Mouse (Mus musculus): ENCODE data around the gene Ldlrap1. TPM values are rescaled to one million over a fixed set of nuclear protein-coding genes. Genes with fewer than 3 reads are reported as not detected.

Ldlrap1 gene
- total and polyA plus RNA-seq, 2 experiments from 2014 or later = 9.4 to 12.3 TPM

GRCm38 (mm10) chr4:134733371-134733770, 34.5 kb downstream of the Ldlrap1 start:
- WGBS = 73% methylated on average over 9 of the region's 9 CpGs
- no peak for ATAC-seq (ENCODE audit: insufficient read depth, low read depth)

GRCm38 (mm10) chr4:134730106-134730505, 37.7 kb downstream of the Ldlrap1 start:
- ATAC-seq (ENCODE audit: insufficient read depth, low read depth) (peak; percentile 18; the same call in 1 of the 2 replicates), DNase-seq (ENCODE audit: low spot score) (peak; percentile 67)
- no peaks in the 10 kb centered on the region for H3K36me3 ChIP-seq (replicated peaks; ENCODE audit: control insufficient read depth, insufficient read depth, low read length)
- no peak overlapping the region for H3K4me3 ChIP-seq (ENCODE audit: low read depth, low read length)
- peaks cover 16% of the 10 kb centered on the region; the same call in 1 of the 2 replicates for H3K4me1 ChIP-seq (ENCODE audit: control insufficient read depth, insufficient read depth)
- no peak for TF ChIP-seq EP300 (IDR thresholded peaks at IDR 0.05; ENCODE audit: low read depth)
- no peak for TF ChIP-seq CTCF (IDR thresholded peaks at IDR 0.05; ENCODE audit: low read depth)
- WGBS = under 1% methylated on average over 8 of the region's 8 CpGs
- no peak overlapping the region for H3K9ac ChIP-seq (replicated peaks; ENCODE audit: low read depth, low read length)
- no peaks in the 10 kb centered on the region for H3K27me3 ChIP-seq (ENCODE audit: control insufficient read depth, insufficient read depth, low read length)
- no peak overlapping the region for H3K27ac ChIP-seq (ENCODE audit: low read depth)
- no peaks in the 10 kb centered on the region for H3K9me3 ChIP-seq (replicated peaks; ENCODE audit: control insufficient read depth, low read length)
- H3K4me2 ChIP-seq (ENCODE audit: low read depth, low read length) = no peak overlapping the region

More at GRCm38 (mm10) chr4:134733371-134733770, 34.5 kb downstream of the Ldlrap1 start:
- Histone ChIP-seq H3K4me1 (ENCODE audit: control insufficient read depth, insufficient read depth) (peaks cover 14% of the 10 kb centered on the region; the same call in 1 of the 2 replicates), H3K27me3 (ENCODE audit: control insufficient read depth, insufficient read depth, low read length) (no peaks in the 10 kb centered on the region), H3K36me3 (replicated peaks; ENCODE audit: control insufficient read depth, insufficient read depth, low read length) (no peaks in the 10 kb centered on the region), H3K9ac (replicated peaks; ENCODE audit: low read depth, low read length) (no peak overlapping the region), H3K4me2 (ENCODE audit: low read depth, low read length) (no peak overlapping the region), H3K4me3 (ENCODE audit: low read depth, low read length) (no peak overlapping the region), H3K27ac (ENCODE audit: low read depth) (no peak overlapping the region), H3K9me3 (replicated peaks; ENCODE audit: control insufficient read depth, low read length) (no peaks in the 10 kb centered on the region)
- no peak for DNase-seq (ENCODE audit: low spot score)
- no peak for TF ChIP-seq EP300 (IDR thresholded peaks at IDR 0.05; ENCODE audit: low read depth)
- TF ChIP-seq CTCF (IDR thresholded peaks at IDR 0.05; ENCODE audit: low read depth) = no peak

- TF ChIP-seq CTCF (IDR thresholded peaks at IDR 0.05; ENCODE audit: low read depth) = peak; percentile 36; the same call in 1 of the 2 replicates
- TF ChIP-seq EP300 (IDR thresholded peaks at IDR 0.05; ENCODE audit: low read depth) = no peak
- no peak overlapping the region for H3K9ac ChIP-seq (replicated peaks; ENCODE audit: low read depth, low read length)
- no peak for DNase-seq (ENCODE audit: low spot score)
- ATAC-seq (ENCODE audit: insufficient read depth, low read depth) = no peak
- H3K36me3 ChIP-seq (replicated peaks; ENCODE audit: control insufficient read depth, insufficient read depth, low read length) = no peaks in the 10 kb centered on the region
- H3K27me3 ChIP-seq (ENCODE audit: control insufficient read depth, insufficient read depth, low read length) = no peaks in the 10 kb centered on the region
- 73% methylated on average over 13 of the region's 13 CpGs for WGBS
- H3K4me1 ChIP-seq (ENCODE audit: control insufficient read depth, insufficient read depth) = peaks cover 16% of the 10 kb centered on the region; the same call in 1 of the 2 replicates
- H3K27ac ChIP-seq (ENCODE audit: low read depth) = no peak overlapping the region
- H3K4me2 ChIP-seq (ENCODE audit: low read depth, low read length) = no peak overlapping the region
- no peak overlapping the region for H3K4me3 ChIP-seq (ENCODE audit: low read depth, low read length)
- no peaks in the 10 kb centered on the region for H3K9me3 ChIP-seq (replicated peaks; ENCODE audit: control insufficient read depth, low read length)
These were observed 42.0 kb downstream of the Ldlrap1 start for GRCm38 (mm10) chr4:134725735-134726345.

GRCm38 (mm10) chr4:134724974-134725373, 42.9 kb downstream of the Ldlrap1 start:
- Histone ChIP-seq H3K9ac (replicated peaks; ENCODE audit: low read depth, low read length) (no peak overlapping the region), H3K36me3 (replicated peaks; ENCODE audit: control insufficient read depth, insufficient read depth, low read length) (no peaks in the 10 kb centered on the region), H3K27ac (ENCODE audit: low read depth) (no peak overlapping the region), H3K9me3 (replicated peaks; ENCODE audit: control insufficient read depth, low read length) (no peaks in the 10 kb centered on the region), H3K4me2 (ENCODE audit: low read depth, low read length) (no peak overlapping the region), H3K4me3 (ENCODE audit: low read depth, low read length) (no peak overlapping the region), H3K4me1 (ENCODE audit: control insufficient read depth, insufficient read depth) (peaks cover 9% of the 10 kb centered on the region; the same call in 1 of the 2 replicates), H3K27me3 (ENCODE audit: control insufficient read depth, insufficient read depth, low read length) (no peaks in the 10 kb centered on the region)
- DNase-seq (ENCODE audit: low spot score) (no peak), ATAC-seq (ENCODE audit: insufficient read depth, low read depth) (no peak)
- TF ChIP-seq CTCF (IDR thresholded peaks at IDR 0.05; ENCODE audit: low read depth) (no peak), EP300 (IDR thresholded peaks at IDR 0.05; ENCODE audit: low read depth) (no peak)
- WGBS = 51% methylated on average over 4 of the region's 4 CpGs

GRCm38 (mm10) chr4:134723251-134723650, 44.6 kb downstream of the Ldlrap1 start:
- no peak for TF ChIP-seq EP300 (IDR thresholded peaks at IDR 0.05; ENCODE audit: low read depth)
- no peak for TF ChIP-seq CTCF (IDR thresholded peaks at IDR 0.05; ENCODE audit: low read depth)
- no peak overlapping the region for H3K4me2 ChIP-seq (ENCODE audit: low read depth, low read length)
- H3K4me1 ChIP-seq (ENCODE audit: control insufficient read depth, insufficient read depth) = 0 out of 2 replicates have a peak, but pooled peaks cover 6% of the 10 kb centered on the region
- no peak for ATAC-seq (ENCODE audit: insufficient read depth, low read depth)
- no peaks in the 10 kb centered on the region for H3K9me3 ChIP-seq (replicated peaks; ENCODE audit: control insufficient read depth, low read length)
- H3K27me3 ChIP-seq (ENCODE audit: control insufficient read depth, insufficient read depth, low read length) = no peaks in the 10 kb centered on the region
- no peak overlapping the region for H3K27ac ChIP-seq (ENCODE audit: low read depth)
- no peaks in the 10 kb centered on the region for H3K36me3 ChIP-seq (replicated peaks; ENCODE audit: control insufficient read depth, insufficient read depth, low read length)
- WGBS = 61% methylated on average over 3 of the region's 3 CpGs
- H3K4me3 ChIP-seq (ENCODE audit: low read depth, low read length) = no peak overlapping the region
- DNase-seq (ENCODE audit: low spot score) = no peak
- H3K9ac ChIP-seq (replicated peaks; ENCODE audit: low read depth, low read length) = no peak overlapping the region

Measured in heart, postnatal 0 days (tissue).